Mouse (Mus musculus) frontal cortex, postnatal 36 days (tissue): ENCODE measurements around the gene Ascl1.

Source experiments
- DNase-seq, 2 experiments: peaks; one replicate each; pipeline ENCODE4 v3.0.0; 2022; ENCODE audit warnings: low spot score in 2 of 2

The Ascl1 gene

GRCm38 (mm10) chr10:87493576-87493975 is at the start of gene Ascl1:
TSS of gene Ascl1 (minus strand) at chr10:87493660.
- no peak for DNase-seq

- no peak for DNase-seq
These were observed 40.7 kb upstream of the Ascl1 start for GRCm38 (mm10) chr10:87534172-87534571.

GRCm38 (mm10) chr10:87521646-87522045 is 28.2 kb upstream of the Ascl1 start, which contains the start of gene Pah:
TSS of gene Pah (plus strand) at chr10:87521795.
- no peak for DNase-seq

- no peak for DNase-seq
These were observed 27.1 kb upstream of the Ascl1 start for GRCm38 (mm10) chr10:87520401-87521116.

- no peak for DNase-seq
These were observed 25.1 kb upstream of the Ascl1 start for GRCm38 (mm10) chr10:87518585-87518984.

- DNase-seq: no peak
These were observed 19.6 kb upstream of the Ascl1 start for GRCm38 (mm10) chr10:87513052-87513451.

- DNase-seq: no peak
These were observed 15.1 kb upstream of the Ascl1 start for GRCm38 (mm10) chr10:87508581-87508980.

GRCm38 (mm10) chr10:87503946-87504345 is 10.5 kb upstream of the Ascl1 start:
- DNase-seq: peak; percentile 55 to 70

GRCm38 (mm10) chr10:87502283-87502682 is 8.8 kb upstream of the Ascl1 start:
- no peak for DNase-seq

- no peak for DNase-seq
These were observed 8.2 kb upstream of the Ascl1 start for GRCm38 (mm10) chr10:87501659-87502042.

- DNase-seq: no peak
These were observed 7.6 kb upstream of the Ascl1 start for GRCm38 (mm10) chr10:87500926-87501658.

GRCm38 (mm10) chr10:87497056-87497455 is 3.6 kb upstream of the Ascl1 start:
- DNase-seq: no peak

GRCm38 (mm10) chr10:87494596-87494995 is 1.1 kb upstream of the Ascl1 start:
- peak; percentile 43 to 46 for DNase-seq

- DNase-seq: no peak
These were observed 716 bp upstream of the Ascl1 start for GRCm38 (mm10) chr10:87494176-87494575.

GRCm38 (mm10) chr10:87492661-87493551 is 554 bp downstream of the Ascl1 start:
- peak; percentile 71 to 74 for DNase-seq

- peak in 1 of 2 experiments; percentile 26 for DNase-seq
These were observed 1.2 kb downstream of the Ascl1 start for GRCm38 (mm10) chr10:87492332-87492660.

GRCm38 (mm10) chr10:87491485-87492040 is 1.9 kb downstream of the Ascl1 start:
- DNase-seq: no peak

- no peak for DNase-seq
These were observed 3.1 kb downstream of the Ascl1 start for GRCm38 (mm10) chr10:87490328-87490727.

GRCm38 (mm10) chr10:87489246-87490009 is 4.0 kb downstream of the Ascl1 start:
- peak; percentile 38 to 63 for DNase-seq

GRCm38 (mm10) chr10:87488429-87489145 is 4.9 kb downstream of the Ascl1 start:
- peak in 1 of 2 experiments; percentile 31 for DNase-seq
